Mouse (Mus musculus) 416B (cell line): ENCODE results near the gene Bbs2.

Source experiments
- DNase-seq: peaks from one replicate; pipeline ENCODE4 v3.0.0; 2011; ENCODE audit warnings: low read depth

The Bbs2 gene

GRCm38 (mm10) chr8:94098996-94099395, 268 bp upstream of the Bbs2 start:
- no peak for DNase-seq

GRCm38 (mm10) chr8:94094281-94094680, 4.4 kb downstream of the Bbs2 start:
- peak; percentile 40 for DNase-seq

DNA sequence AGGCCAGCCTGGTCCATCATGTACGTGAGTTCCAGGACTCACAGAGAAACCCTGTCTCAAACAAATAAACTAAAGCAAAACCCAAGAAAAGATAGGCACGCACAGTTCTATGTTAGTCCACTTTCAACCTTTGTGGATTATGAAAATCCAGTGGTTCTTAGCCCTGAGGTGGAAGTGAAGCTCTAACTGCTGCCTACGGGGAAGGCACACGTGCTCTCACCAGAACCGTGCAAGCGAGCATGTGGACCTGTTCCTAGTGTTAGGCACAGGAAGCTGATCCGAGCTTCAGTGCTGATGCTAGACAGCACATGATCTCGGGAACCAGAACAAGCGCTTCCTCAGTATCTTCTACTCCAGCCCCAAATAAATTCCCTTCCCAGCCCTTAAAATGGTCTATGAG, 5.9 kb downstream of the Bbs2 start:
- DNase-seq = no peak

- no peak for DNase-seq
Measured at GRCm38 (mm10) chr8:94089715-94090114, 9.0 kb downstream of the Bbs2 start.

DNA sequence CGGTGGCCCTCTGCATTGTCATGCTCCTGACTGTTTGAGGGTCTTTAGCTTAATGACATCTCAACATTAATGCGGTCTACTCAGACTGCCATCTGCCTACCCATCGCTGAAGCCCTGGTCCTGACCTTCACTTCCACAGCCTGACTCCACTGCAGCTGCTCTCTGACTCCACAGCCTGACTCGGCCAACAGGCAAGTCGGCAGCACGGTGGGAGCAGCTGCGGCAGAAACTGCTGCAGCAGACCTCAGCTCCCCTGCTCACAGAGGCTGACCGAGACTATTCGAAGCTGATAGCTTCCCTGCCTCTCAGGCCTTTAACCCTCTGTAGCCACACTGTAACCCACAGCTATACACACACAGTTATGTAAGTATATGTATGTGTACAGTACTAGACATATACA, 10.8 kb downstream of the Bbs2 start:
- no peak for DNase-seq

GRCm38 (mm10) chr8:94076461-94077192, 22.1 kb downstream of the Bbs2 start:
- DNase-seq = peak; percentile 26

DNA sequence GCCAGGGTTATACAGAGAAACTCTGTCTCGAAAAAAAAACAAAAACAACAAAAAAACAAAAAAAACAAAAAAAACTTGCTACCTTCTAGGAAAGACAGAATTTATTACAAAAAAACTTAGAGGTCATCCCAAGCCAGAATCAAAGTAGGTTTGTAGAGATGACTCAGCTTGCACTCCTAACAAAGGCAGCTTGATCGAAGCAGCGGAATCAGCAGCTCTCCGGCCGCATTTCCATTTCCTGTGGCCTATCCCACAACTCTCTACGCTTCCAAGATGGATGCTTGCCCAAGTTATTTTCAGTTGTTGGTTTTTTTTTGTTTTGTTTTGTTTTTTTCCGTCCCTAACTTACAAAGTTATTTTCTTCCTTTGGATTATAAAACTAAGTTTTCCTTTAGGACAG, 29.9 kb downstream of the Bbs2 start:
- no peak for DNase-seq

GRCm38 (mm10) chr8:94066121-94066863, 32.4 kb downstream of the Bbs2 start:
- no peak for DNase-seq

DNA sequence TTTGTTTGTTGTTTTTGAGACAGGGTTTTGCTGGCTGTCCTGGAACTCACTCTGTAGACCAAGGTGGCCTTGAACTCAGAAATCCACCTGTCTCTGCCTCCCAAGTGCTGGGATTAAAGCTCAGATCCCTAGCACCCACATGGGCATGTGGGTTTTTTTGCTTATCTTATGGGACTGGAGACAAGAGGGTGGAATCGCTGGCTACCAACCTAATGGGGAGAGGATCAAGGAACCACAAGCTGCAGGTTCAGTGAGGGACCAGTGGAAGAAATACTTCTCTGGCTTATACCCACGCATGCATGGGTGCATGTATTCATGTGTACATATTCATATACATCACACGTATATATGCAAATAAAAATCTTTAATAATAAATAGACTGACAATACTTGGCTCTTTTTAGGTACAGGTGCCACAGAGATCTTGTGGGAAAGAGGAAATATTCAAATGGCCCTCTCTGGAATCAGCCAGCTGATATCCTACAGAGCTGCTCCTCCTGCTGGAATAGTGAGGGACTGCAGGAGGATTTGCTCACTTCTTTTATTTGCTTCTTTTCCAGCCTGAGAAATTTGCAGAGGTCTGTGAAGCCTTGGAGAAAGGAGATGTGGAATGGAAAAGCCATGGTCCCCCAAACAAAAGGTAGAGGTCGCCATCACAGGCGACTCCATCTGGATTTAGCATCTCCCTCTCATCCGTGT, 41.4 kb downstream of the Bbs2 start:
- peak; percentile 45 for DNase-seq

DNA sequence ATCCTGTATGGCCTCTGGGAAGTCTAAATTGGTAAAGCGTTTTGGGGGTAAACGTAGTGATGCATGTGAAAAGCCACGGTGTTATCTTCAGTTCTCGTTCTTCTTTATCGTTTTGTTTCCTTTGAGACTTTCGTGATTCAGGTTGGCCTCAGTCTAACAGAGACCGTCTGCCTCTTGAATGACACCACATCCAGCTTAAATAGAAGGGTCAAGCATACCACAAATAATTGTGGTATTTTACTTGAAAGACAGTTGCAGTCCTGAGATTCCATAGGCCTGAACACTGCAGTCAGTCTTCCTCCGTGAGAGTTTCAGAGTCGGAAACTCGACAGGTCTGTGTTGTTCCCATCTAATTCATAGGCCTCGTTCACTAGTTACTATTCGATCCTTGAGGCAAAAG, 46.0 kb downstream of the Bbs2 start:
- no peak for DNase-seq

DNA sequence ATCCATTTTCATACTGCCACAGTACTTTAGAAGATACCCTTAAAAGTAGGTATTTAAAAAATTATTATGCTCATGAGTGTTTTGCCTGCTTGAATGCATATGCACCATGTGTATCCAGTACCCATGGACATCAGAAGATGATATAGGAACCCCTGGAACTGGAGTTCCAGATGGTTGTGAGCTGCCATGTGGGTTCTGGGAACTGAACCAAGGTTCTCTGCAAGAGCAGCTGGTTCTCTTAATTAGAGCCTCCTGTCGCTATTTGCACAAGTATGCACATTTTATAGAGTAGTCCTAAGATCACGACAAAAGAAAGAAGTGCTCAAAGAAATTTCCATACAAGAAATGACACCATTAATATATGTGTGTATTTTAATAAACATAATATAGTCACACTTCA, 50.9 kb downstream of the Bbs2 start:
- DNase-seq = no peak

GRCm38 (mm10) chr8:94037806-94038205, 60.9 kb downstream of the Bbs2 start:
- DNase-seq = peak; percentile 26

DNA sequence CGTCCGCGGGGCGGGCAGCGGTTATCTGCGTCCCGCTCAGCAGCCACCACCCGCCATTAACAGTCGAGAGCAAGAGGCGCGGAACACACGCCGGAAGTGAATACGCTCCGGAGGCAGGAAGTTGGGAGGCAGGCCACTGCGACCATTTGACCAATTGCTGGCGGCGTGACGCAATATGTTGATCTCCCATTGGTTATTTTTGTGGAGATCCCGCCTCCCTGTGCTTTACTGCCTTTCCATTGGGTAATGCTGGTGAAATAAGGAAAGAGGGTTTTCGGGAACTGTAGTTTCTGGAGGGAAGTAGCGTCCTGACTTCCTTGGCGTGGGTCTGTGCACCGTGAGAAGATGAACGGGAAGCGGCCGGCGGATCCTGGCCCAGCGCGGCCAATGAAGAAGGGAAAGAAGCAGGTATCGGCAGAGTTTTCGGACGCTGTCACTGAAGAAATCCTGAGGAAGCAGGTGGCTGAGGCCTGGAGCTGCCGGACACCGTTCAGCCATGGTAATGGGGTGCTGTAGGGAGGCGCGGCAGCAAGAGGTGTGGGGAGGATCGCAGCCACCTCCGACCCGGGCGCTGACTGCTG, 61.7 kb downstream of the Bbs2 start, which contains the start of the genes Nudt21 and Ogfod1:
Nudt21 (minus strand) TSS at position 88 of the 581 bp plus-strand sequence.
Ogfod1 (plus strand) TSS at position 255 of the 581 bp plus-strand sequence.
- DNase-seq = peak; percentile 99

- peak; percentile 80 for DNase-seq
Measured at GRCm38 (mm10) chr8:94036541-94036940, 62.2 kb downstream of the Bbs2 start.

GRCm38 (mm10) chr8:94035200-94035599, 63.5 kb downstream of the Bbs2 start:
- no peak for DNase-seq

DNA sequence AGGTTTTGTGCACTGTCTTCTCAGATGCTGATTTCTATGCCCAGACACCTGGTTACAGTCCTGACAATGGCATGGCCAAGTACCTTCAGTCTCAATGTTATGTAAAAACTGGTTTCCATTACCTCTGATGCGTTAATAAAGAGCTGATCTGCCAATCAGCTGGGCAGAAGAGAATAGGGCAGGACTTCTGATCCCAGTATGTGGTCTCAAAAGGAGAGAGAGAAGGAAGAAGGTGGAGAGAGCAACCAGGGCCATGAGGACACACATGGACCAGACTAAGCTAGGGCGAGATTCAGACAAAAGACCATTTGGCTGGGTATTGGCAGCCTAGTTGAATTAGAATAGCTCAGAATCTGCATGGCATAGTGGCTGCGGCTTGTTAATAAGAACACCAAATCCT, 65.1 kb downstream of the Bbs2 start:
- DNase-seq = no peak

GRCm38 (mm10) chr8:94029701-94030100, 69.0 kb downstream of the Bbs2 start:
- DNase-seq = no peak

DNA sequence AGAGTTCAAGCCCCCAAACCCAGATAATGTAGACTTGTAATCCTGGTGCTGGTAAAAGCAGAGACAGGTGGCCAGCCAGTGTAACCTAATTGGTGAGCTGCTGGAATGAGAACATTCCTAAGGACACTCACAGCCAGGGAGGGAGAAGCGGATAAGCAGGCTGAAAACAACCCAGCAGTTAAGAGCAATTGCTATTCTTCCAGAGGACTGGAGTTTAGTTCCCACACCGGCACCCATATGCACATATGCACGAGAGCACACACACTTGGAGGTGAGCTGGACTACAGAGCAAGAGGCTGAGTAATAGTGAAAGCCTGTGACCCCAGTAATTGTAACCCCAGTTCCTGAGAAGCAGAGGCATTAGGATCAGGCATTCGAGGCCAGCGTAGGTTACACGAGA, 74.8 kb downstream of the Bbs2 start:
- no peak for DNase-seq
